Mouse (Mus musculus) kidney, adult 2 months (tissue): ENCODE data around the gene Bnc1.

Experiments
- CTCF ChIP-seq: fragments of 200-500 bp; conservative IDR thresholded peaks from 2 replicates; pipeline ENCODE4 v1.5.1; 2011; ENCODE audit warnings: low read depth, mild to moderate bottlenecking, control low read depth, low read length, moderate library complexity, mixed read lengths; ENCODE audit not compliant: insufficient read depth, insufficient read length
- POLR2A ChIP-seq: fragments of 200-500 bp; IDR thresholded peaks from one replicate; pipeline ENCODE4 v1.6.1; 2011; ENCODE audit warnings: low read depth, low read length, control low read depth

- TF ChIP-seq CTCF (no peak), POLR2A (no peak)
These were observed 31.6 kb upstream of the Bnc1 start for GRCm38 (mm10) chr7:82023676-82024075.
